Comparison of ENCODE assay signal across 8 mouse cellular contexts in the genomic region with DNA sequence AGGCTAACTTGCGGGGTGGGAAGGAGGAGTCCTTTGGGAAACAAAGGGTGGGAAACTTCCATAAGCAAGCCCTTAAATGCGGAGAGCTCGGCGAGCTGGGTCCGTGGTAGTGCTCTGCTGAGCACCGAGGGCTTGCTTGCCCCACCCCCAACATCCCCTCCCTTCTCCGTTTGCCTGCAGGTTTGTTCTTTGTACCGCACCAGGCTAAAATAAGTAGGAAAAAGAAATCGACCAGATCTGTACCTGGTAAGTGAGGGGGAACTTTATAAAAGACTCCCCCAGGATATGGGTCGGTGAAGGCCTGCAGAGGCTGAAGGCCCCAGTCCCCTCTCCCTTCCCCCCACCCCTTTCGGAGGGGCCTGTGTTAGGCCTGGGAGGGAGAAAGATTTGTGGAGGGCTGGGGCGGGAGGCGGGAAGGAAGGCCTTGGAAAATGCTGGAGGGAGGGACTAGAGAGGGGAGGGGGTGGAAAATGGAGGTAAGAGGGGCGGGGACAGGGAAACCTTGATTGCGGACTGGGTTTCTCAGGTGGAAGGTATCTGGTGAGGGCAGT. TPM values are rescaled to one million over a fixed set of nuclear protein-coding genes. Genes with fewer than 3 reads are reported as not detected.
DNase-seq lines count a peak whose midpoint lies in the region; ATAC-seq and TF ChIP-seq lines count a peak whose summit lies in the region.

No protein-coding gene starts in this region.

- 42% methylated on average over 15 of the region's 15 CpGs for WGBS in hindbrain, embryonic 15.5 days
- WGBS in liver, embryonic 11.5 days: 20% methylated on average over 15 of the region's 15 CpGs
- 15% methylated on average over 13 of the region's 15 CpGs for WGBS in midbrain, postnatal 0 days

- H3K4me1 ChIP-seq in bone marrow macrophage, adult 2 months (ENCODE audit: control insufficient read depth, insufficient read depth, low read length): 0 out of 2 replicates have a peak, but pooled peaks cover 3% of the 10 kb centered on the region
- H3K4me1 ChIP-seq in hindbrain, embryonic 15.5 days (replicated peaks): no peaks in the 10 kb centered on the region
- no peaks in the 10 kb centered on the region for H3K4me1 ChIP-seq in liver, embryonic 11.5 days (replicated peaks; ENCODE audit: control insufficient read depth, insufficient read depth, low read length)
- no peaks in the 10 kb centered on the region for H3K4me1 ChIP-seq in midbrain, postnatal 0 days (ENCODE audit: insufficient read depth, low read length)

- peak; percentile 3 for DNase-seq in layer of hippocampus, adult 11-12 months (ENCODE audit: low spot score)
- DNase-seq in layer of hippocampus, postnatal 36 days: no peak
- DNase-seq in liver, embryonic 11.5 days (ENCODE audit: low spot score): no peak
- DNase-seq in midbrain, postnatal 0 days (ENCODE audit: low spot score): peak; percentile 54

- no peaks in the 10 kb centered on the region for H3K27me3 ChIP-seq in hindbrain, embryonic 15.5 days
- no peaks in the 10 kb centered on the region for H3K27me3 ChIP-seq in liver, embryonic 11.5 days (replicated peaks; ENCODE audit: control insufficient read depth, insufficient read depth, low read length)
- no peaks in the 10 kb centered on the region for H3K27me3 ChIP-seq in midbrain, postnatal 0 days (ENCODE audit: insufficient read depth, low read length)

- TF ChIP-seq CTCF in bone marrow macrophage, adult 2 months (IDR thresholded peaks at IDR 0.05; ENCODE audit: low read depth, low read length): no peak
- no peak for TF ChIP-seq CTCF in midbrain, postnatal 0 days (IDR thresholded peaks at IDR 0.05)

- H3K9ac ChIP-seq in hindbrain, embryonic 15.5 days: peak overlapping the region; percentile 62
- peak overlapping the region; percentile 75 for H3K9ac ChIP-seq in liver, embryonic 11.5 days (ENCODE audit: low read depth, low read length)
- H3K9ac ChIP-seq in midbrain, postnatal 0 days (replicated peaks; ENCODE audit: low read length, poor library complexity, severe bottlenecking): peak overlapping the region; percentile 64

- peak; percentile 62 for ATAC-seq in erythroid progenitor cell, adult 5-6 weeks (replicated peaks; ENCODE audit: low FRiP score, poor library complexity, severe bottlenecking)
- peak; percentile 82 for ATAC-seq in hindbrain, embryonic 15.5 days (ENCODE audit: low FRiP score, low read depth)
- ATAC-seq in liver, embryonic 11.5 days (replicated peaks; ENCODE audit: low FRiP score): peak; percentile 65
- ATAC-seq in midbrain, postnatal 0 days (ENCODE audit: low FRiP score): peak; percentile 82
- no peak for ATAC-seq in monocyte, adult 5-6 weeks (replicated peaks; ENCODE audit: insufficient number of reproducible peaks, low FRiP score, low TSS enrichment, poor library complexity, severe bottlenecking)

- H3K4me3 ChIP-seq in bone marrow macrophage, adult 2 months (ENCODE audit: insufficient read depth, low read length): peak overlapping the region; percentile 84
- peak overlapping the region; percentile 59 for H3K4me3 ChIP-seq in hindbrain, embryonic 15.5 days
- H3K4me3 ChIP-seq in liver, embryonic 11.5 days (ENCODE audit: low read depth, low read length): peak overlapping the region; percentile 64
- H3K4me3 ChIP-seq in midbrain, postnatal 0 days (ENCODE audit: low read depth, low read length): peak overlapping the region; percentile 52

- peak overlapping the region; percentile 53 for H3K4me2 ChIP-seq in hindbrain, embryonic 15.5 days
- peak overlapping the region; percentile 66 for H3K4me2 ChIP-seq in liver, embryonic 11.5 days
- peak overlapping the region; percentile 49 for H3K4me2 ChIP-seq in midbrain, postnatal 0 days (ENCODE audit: low read depth, low read length, poor library complexity, severe bottlenecking)

- no peaks in the 10 kb centered on the region for H3K9me3 ChIP-seq in hindbrain, embryonic 15.5 days
- H3K9me3 ChIP-seq in liver, embryonic 11.5 days (ENCODE audit: control insufficient read depth, low read length): no peaks in the 10 kb centered on the region
- H3K9me3 ChIP-seq in midbrain, postnatal 0 days (ENCODE audit: low read length): no peaks in the 10 kb centered on the region

- H3K36me3 ChIP-seq in hindbrain, embryonic 15.5 days: no peaks in the 10 kb centered on the region
- no peaks in the 10 kb centered on the region; the same call in 1 of the 2 replicates for H3K36me3 ChIP-seq in liver, embryonic 11.5 days (ENCODE audit: control insufficient read depth, insufficient read depth, low read length)
- no peaks in the 10 kb centered on the region for H3K36me3 ChIP-seq in midbrain, postnatal 0 days (ENCODE audit: insufficient read depth, low read length)

- peak overlapping the region; percentile 68 for H3K27ac ChIP-seq in bone marrow macrophage, adult 2 months (ENCODE audit: insufficient read depth, low read depth, low read length)
- H3K27ac ChIP-seq in hindbrain, embryonic 15.5 days (replicated peaks): peak overlapping the region; percentile 86
- H3K27ac ChIP-seq in liver, embryonic 11.5 days (ENCODE audit: low read depth, low read length): peak overlapping the region; percentile 58; the same call in 1 of the 2 replicates
- peak overlapping the region; percentile 73 for H3K27ac ChIP-seq in midbrain, postnatal 0 days (ENCODE audit: low read depth, low read length)

- TF ChIP-seq POLR2A in bone marrow macrophage, adult 2 months (IDR thresholded peaks at IDR 0.05; ENCODE audit: borderline replicate concordance, low read depth, low read length): no peak

RNA-seq across cellular contexts. Expression of a gene that starts 0.7 kb away (rescaled TPM):
- 10 to 100 TPM; 91.3 to 99.3 TPM for total RNA-seq in layer of hippocampus, postnatal 36 days (2021)
- polyA plus RNA-seq in bone marrow macrophage, adult 2 months (2012; ENCODE audit: insufficient read depth, insufficient read length, missing spikeins): 101 and 128 TPM in 2 replicates
- total RNA-seq in erythroid progenitor cell, adult 5-6 weeks (2015; ENCODE audit: low replicate concordance): 47.8 and 73.9 TPM in 2 replicates
- 80.9 and 85.2 TPM in 2 replicates for total RNA-seq in erythroid progenitor cell, adult 5-6 weeks (2017; ENCODE audit: low replicate concordance)
- 236 and 251 TPM in 2 replicates for polyA plus RNA-seq in hindbrain, embryonic 15.5 days (2015; fragmentation: Nextera tagmentation; extraction: Ambion mirVana)
- 373 and 393 TPM in 2 replicates for polyA plus RNA-seq in liver, embryonic 11.5 days (2014; fragmentation: Nextera tagmentation; extraction: Ambion mirVana)
- total RNA-seq in midbrain, postnatal 0 days (2014; rRNA removed): 71.2 and 131 TPM in 2 replicates
- 253 and 259 TPM in 2 replicates for polyA plus RNA-seq in midbrain, postnatal 0 days (2015; fragmentation: Nextera tagmentation; extraction: Ambion mirVana)
- 77.6 to 89.2 TPM (median 85.4 TPM) in 3 replicates for total RNA-seq in monocyte, adult 5-6 weeks (2017)

RNA-seq across cellular contexts. Expression of a gene that starts 24.5 kb away (rescaled TPM):
- 100 to 1,000 TPM; 288 to 298 TPM for total RNA-seq in layer of hippocampus, postnatal 36 days (2021)
- polyA plus RNA-seq in bone marrow macrophage, adult 2 months (2012; ENCODE audit: insufficient read depth, insufficient read length, missing spikeins): 49.1 and 57.3 TPM in 2 replicates
- total RNA-seq in erythroid progenitor cell, adult 5-6 weeks (2015; ENCODE audit: low replicate concordance): 96.2 and 127 TPM in 2 replicates
- 26.9 and 32.9 TPM in 2 replicates for total RNA-seq in erythroid progenitor cell, adult 5-6 weeks (2017; ENCODE audit: low replicate concordance)
- polyA plus RNA-seq in hindbrain, embryonic 15.5 days (2015; fragmentation: Nextera tagmentation; extraction: Ambion mirVana): 743 and 769 TPM in 2 replicates
- 486 and 530 TPM in 2 replicates for polyA plus RNA-seq in liver, embryonic 11.5 days (2014; fragmentation: Nextera tagmentation; extraction: Ambion mirVana)
- 305 and 324 TPM in 2 replicates for total RNA-seq in midbrain, postnatal 0 days (2014; rRNA removed)
- 916 and 923 TPM in 2 replicates for polyA plus RNA-seq in midbrain, postnatal 0 days (2015; fragmentation: Nextera tagmentation; extraction: Ambion mirVana)
- total RNA-seq in monocyte, adult 5-6 weeks (2017): 18.0 to 32.2 TPM (median 21.1 TPM) in 3 replicates

RNA-seq across cellular contexts. Expression of a gene that starts 30.3 kb away (rescaled TPM):
- total RNA-seq in layer of hippocampus, postnatal 36 days (2021): 10 to 100 TPM; 63.5 to 71.5 TPM
- polyA plus RNA-seq in bone marrow macrophage, adult 2 months (2012; ENCODE audit: insufficient read depth, insufficient read length, missing spikeins): not detected in 2 replicates
- total RNA-seq in erythroid progenitor cell, adult 5-6 weeks (2015; ENCODE audit: low replicate concordance): 1.3 TPM in 1 of 2 replicates, not detected in the other
- not detected in 2 replicates for total RNA-seq in erythroid progenitor cell, adult 5-6 weeks (2017; ENCODE audit: low replicate concordance)
- polyA plus RNA-seq in hindbrain, embryonic 15.5 days (2015; fragmentation: Nextera tagmentation; extraction: Ambion mirVana): 259 and 270 TPM in 2 replicates
- 195 and 210 TPM in 2 replicates for polyA plus RNA-seq in liver, embryonic 11.5 days (2014; fragmentation: Nextera tagmentation; extraction: Ambion mirVana)
- total RNA-seq in midbrain, postnatal 0 days (2014; rRNA removed): 73.9 and 108 TPM in 2 replicates
- 336 and 338 TPM in 2 replicates for polyA plus RNA-seq in midbrain, postnatal 0 days (2015; fragmentation: Nextera tagmentation; extraction: Ambion mirVana)
- not detected in 3 replicates for total RNA-seq in monocyte, adult 5-6 weeks (2017)

RNA-seq across cellular contexts. Expression of a gene that starts 31.0 kb away (rescaled TPM):
- 1 to 10 TPM in 1 of 2 experiments, under 1 TPM in 1; 0.68 to 1.5 TPM for total RNA-seq in layer of hippocampus, postnatal 36 days (2021)
- not detected in 2 replicates for polyA plus RNA-seq in bone marrow macrophage, adult 2 months (2012; ENCODE audit: insufficient read depth, insufficient read length, missing spikeins)
- total RNA-seq in erythroid progenitor cell, adult 5-6 weeks (2015; ENCODE audit: low replicate concordance): not detected in 2 replicates
- total RNA-seq in erythroid progenitor cell, adult 5-6 weeks (2017; ENCODE audit: low replicate concordance): not detected in 2 replicates
- polyA plus RNA-seq in hindbrain, embryonic 15.5 days (2015; fragmentation: Nextera tagmentation; extraction: Ambion mirVana): 2.7 and 4.1 TPM in 2 replicates
- polyA plus RNA-seq in liver, embryonic 11.5 days (2014; fragmentation: Nextera tagmentation; extraction: Ambion mirVana): 0.69 and 0.77 TPM in 2 replicates
- 2.6 and 6.2 TPM in 2 replicates for total RNA-seq in midbrain, postnatal 0 days (2014; rRNA removed)
- 5.7 and 5.8 TPM in 2 replicates for polyA plus RNA-seq in midbrain, postnatal 0 days (2015; fragmentation: Nextera tagmentation; extraction: Ambion mirVana)
- not detected in 3 replicates for total RNA-seq in monocyte, adult 5-6 weeks (2017)

RNA-seq across cellular contexts. Expression of a gene that starts 41.9 kb away (rescaled TPM):
- 100 to 1,000 TPM in 1 of 2 experiments, 10 to 100 TPM in 1; 98.7 to 127 TPM for total RNA-seq in layer of hippocampus, postnatal 36 days (2021)
- polyA plus RNA-seq in bone marrow macrophage, adult 2 months (2012; ENCODE audit: insufficient read depth, insufficient read length, missing spikeins): not detected in 2 replicates
- total RNA-seq in erythroid progenitor cell, adult 5-6 weeks (2015; ENCODE audit: low replicate concordance): not detected in 2 replicates
- not detected in 2 replicates for total RNA-seq in erythroid progenitor cell, adult 5-6 weeks (2017; ENCODE audit: low replicate concordance)
- polyA plus RNA-seq in hindbrain, embryonic 15.5 days (2015; fragmentation: Nextera tagmentation; extraction: Ambion mirVana): 35.3 and 37.8 TPM in 2 replicates
- 1.2 and 1.6 TPM in 2 replicates for polyA plus RNA-seq in liver, embryonic 11.5 days (2014; fragmentation: Nextera tagmentation; extraction: Ambion mirVana)
- total RNA-seq in midbrain, postnatal 0 days (2014; rRNA removed): 7.9 and 14.2 TPM in 2 replicates
- polyA plus RNA-seq in midbrain, postnatal 0 days (2015; fragmentation: Nextera tagmentation; extraction: Ambion mirVana): 37.1 and 39.2 TPM in 2 replicates
- not detected in 3 replicates for total RNA-seq in monocyte, adult 5-6 weeks (2017)

Comparison
In these comparisons a context has a peak if more than half of its experiments do, and no peak if none do; other contexts are left out.
1. DNase-seq: peak in layer of hippocampus, adult 11-12 months (single experiment) and midbrain, postnatal 0 days (single experiment); none in layer of hippocampus, postnatal 36 days (0 of 2) and liver, embryonic 11.5 days (single experiment).
2. RNA of a gene that starts 30.3 kb away (total RNA-seq): 73.9 to 108 TPM in midbrain, postnatal 0 days and 63.5 to 71.5 TPM in layer of hippocampus, postnatal 36 days; 1.3 TPM in erythroid progenitor cell, adult 5-6 weeks and not detected in monocyte, adult 5-6 weeks; every median in the first group is over 10 times any median in the second.
3. Peak in every context shown above with its lines, with median percentiles within 50 percentile points of each other: H3K27ac ChIP-seq, H3K4me3 ChIP-seq, H3K4me2 ChIP-seq and H3K9ac ChIP-seq.